Mouse (Mus musculus): ENCODE data around the gene BC004004.

The BC004004 gene

GRCm38 (mm10) chr17:29355461-29355840, 86.9 kb downstream of the BC004004 start:
- DNase-seq = no peak

DNA sequence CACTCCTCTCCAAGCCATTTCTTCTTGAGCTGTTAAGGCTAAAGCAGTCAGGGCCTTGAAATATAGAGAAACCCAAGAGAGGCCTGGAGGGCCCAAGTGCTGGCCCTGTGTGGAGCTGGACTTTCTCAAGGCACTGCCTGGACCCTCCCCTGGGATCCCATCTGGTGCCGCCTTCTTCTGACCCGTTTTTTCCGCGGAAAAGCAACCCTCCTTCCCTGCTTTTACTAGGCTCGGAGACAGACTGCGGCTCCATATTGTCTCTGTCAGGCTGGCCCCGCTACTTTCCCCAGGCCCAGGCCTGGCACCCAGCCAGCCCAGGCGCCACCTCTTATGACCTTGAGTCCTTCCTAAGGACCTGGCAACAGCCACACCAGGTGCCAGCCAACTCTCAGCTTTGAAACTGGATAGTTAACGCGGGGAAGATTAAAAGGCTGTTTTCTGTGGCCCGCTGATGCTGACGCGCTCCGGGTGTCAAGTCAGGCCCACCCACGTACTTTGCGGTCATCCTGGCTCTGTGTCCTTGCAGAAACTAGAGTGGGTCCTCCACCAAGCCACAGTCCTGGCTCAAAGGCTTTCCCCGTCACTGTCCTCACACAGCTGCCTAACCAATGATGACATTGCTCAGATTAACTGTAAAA, 87.4 kb downstream of the BC004004 start:
- no peak for DNase-seq

DNA sequence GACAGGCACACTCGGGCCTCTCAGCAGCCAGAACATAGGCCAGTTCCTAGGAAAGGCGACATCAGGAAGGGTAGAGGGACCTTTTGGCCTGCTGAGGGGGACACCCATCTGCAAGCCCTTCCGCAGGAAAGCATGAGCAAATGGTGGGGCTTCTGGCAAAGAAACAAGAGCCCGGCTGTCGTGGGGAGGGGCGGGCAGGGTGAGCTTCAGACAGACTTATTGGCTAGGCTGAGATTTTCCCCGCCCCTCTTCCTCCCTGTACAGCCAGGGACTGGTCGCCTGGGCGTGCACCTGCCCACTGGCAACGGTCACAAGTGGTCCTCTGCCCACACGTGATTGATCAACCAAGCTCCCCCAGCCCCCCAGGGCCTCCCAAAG, 87.9 kb downstream of the BC004004 start:
- DNase-seq = no peak

- no peak for DNase-seq
These were observed 88.3 kb downstream of the BC004004 start for GRCm38 (mm10) chr17:29356882-29357281.

- no peak for DNase-seq
These were observed 90.3 kb downstream of the BC004004 start for GRCm38 (mm10) chr17:29358928-29359327.

GRCm38 (mm10) chr17:29360761-29361221, 92.2 kb downstream of the BC004004 start, which contains the start of gene Fgd2:
Fgd2 (plus strand) TSS chr17:29360914.
- DNase-seq = no peak

DNA sequence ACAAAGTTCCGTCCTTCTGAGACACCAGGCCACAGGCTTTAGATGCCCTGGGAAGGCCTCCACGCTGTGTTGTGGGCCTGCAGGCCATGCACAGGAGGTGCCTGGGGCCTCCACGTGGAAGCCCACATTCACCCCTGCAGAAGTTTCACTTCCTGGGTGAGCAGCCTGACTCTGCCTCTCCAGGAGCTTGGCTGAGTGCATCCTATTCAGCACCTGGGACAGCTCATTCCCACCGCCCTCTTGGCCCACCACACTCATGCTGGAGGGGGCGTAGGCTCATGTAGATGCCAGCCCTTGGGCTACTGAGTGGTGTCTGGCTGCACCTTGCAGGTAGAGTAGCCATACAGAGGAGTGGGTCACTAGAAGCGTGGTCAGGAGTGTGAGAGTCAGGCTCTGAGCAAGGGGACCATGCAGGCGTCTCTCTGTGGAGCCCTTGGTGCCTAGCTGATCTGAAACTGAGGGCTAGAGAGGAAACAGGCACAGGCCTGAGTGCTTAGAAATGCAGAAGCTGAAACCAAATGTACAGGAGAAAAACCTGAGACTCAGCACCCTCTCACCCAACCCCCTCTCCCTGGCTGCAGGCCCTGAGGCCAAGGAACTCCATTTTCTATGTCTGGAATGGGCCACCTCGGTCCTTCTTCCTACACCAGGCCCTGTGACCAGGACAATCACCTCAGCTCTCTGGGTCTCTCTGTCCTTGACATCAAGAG, 93.5 kb downstream of the BC004004 start:
- DNase-seq = peak; percentile 44 to 55

DNA sequence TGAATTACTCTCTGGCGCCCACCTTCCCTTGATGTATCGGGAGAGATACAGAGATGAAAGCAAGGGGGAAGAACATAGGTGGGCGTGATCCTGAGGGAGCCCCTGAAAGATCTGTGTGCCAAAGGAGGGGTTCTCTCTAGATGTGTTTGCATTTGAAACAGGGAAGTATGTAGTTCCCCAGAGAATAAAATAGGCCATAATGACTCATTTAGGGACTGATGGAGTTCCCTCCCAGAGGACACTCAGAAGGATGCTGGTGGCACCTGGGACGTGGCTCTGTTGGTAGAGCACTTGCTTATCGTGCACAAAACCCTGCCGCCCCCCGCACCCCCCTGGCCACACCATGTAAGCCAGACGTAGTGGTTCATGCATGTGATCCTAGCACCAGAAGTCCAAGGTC, 94.5 kb downstream of the BC004004 start:
- DNase-seq = no peak

All from thymus, postnatal 36 days (tissue).